ENCODE assay signal across 9 mouse cellular contexts in genomic region chr9:102551771-102552170, GRCm38 (mm10). TPM values are rescaled to one million over a fixed set of nuclear protein-coding genes. Genes with fewer than 3 reads are reported as not detected.
DNase-seq lines count a peak whose midpoint lies in the region; TF ChIP-seq lines count a peak whose summit lies in the region.
"Had no signal": no experiment of that assay in that cellular context is flagged by ENCODE, and none has a peak within 500 bp of the region (broad histone marks: within the 10 kb centered on the region; RNA-seq: fewer than 3 reads in every experiment).

No protein-coding gene starts in this region.

- TF ChIP-seq POLR2A in CH12.LX (IDR thresholded peaks at IDR 0.05; ENCODE audit: low read depth, low read length) = no peak

- no peak for TF ChIP-seq RAD21 in CH12.LX (IDR thresholded peaks at IDR 0.05; ENCODE audit: low read depth, low read length)

- in situ Hi-C loops in CH12.LX (cut with MboI; ENCODE audit: low pct_ligation_motif_present, low pct_unique_long_range_greater_than_20kb, low sequenced_read_pairs) = no loop called here

- no peaks in the 10 kb centered on the region for H3K36me3 ChIP-seq in CH12.LX (replicated peaks in 1 of 2; ENCODE audit: control insufficient read depth in 1 of 2, insufficient read depth in 1 of 2, low read length in 1 of 2)
- H3K36me3 ChIP-seq: heart, embryonic 15.5 days had no signal

- peaks cover 0 to 3% of the 10 kb centered on the region in 2 experiments; a peak in 1 of 4 replicates for H3K4me1 ChIP-seq in CH12.LX (ENCODE audit: control insufficient read depth in 1 of 2, insufficient read depth in 2 of 2)

- no peaks in the 10 kb centered on the region for H3K79me2 ChIP-seq in CH12.LX (replicated peaks; ENCODE audit: control insufficient read depth, extremely low read depth, insufficient read depth, poor library complexity, severe bottlenecking)

- H3K4me3 ChIP-seq in CH12.LX (replicated peaks in 1 of 3; ENCODE audit: low read depth in 2 of 3, low read length in 2 of 3, poor library complexity in 1 of 3) = no peak overlapping the region
- H3K4me3 ChIP-seq: heart, embryonic 15.5 days had no signal

- dilution Hi-C loops in CH12.LX (cut with MboI; ENCODE audit: extremely low pct_ligation_motif_present, extremely low pct_unique_long_range_greater_than_20kb, low sequenced_read_pairs) = no loop called here

- TF ChIP-seq EP300 in CH12.LX (IDR thresholded peaks at IDR 0.05; ENCODE audit: low read length) = no peak

- no peak overlapping the region for H3K27ac ChIP-seq in CH12.LX (ENCODE audit: insufficient read depth, low read depth)
- H3K27ac ChIP-seq: heart, embryonic 15.5 days had no signal

- H3K4me2 ChIP-seq in CH12.LX (ENCODE audit: insufficient read depth, low read depth, poor library complexity, severe bottlenecking) = no peak overlapping the region
- H3K4me2 ChIP-seq: heart, embryonic 15.5 days had no signal

- peaks cover 31% of the 10 kb centered on the region for H3K27me3 ChIP-seq in CH12.LX (replicated peaks)

- intact Hi-C loops in heart, postnatal 14 days (cut with DNase I) = no loop called here

- no peak for TF ChIP-seq CTCF in CH12.LX (conservative IDR thresholded peaks at IDR 0.05 in 1 of 2, IDR thresholded peaks at IDR 0.05 in 1 of 2; ENCODE audit: low read depth in 2 of 2, low read length in 2 of 2)

- peaks cover 2% of the 10 kb centered on the region for H3K9me3 ChIP-seq in CH12.LX (replicated peaks; ENCODE audit: low read length)
- H3K9me3 ChIP-seq: heart, embryonic 15.5 days had no signal

- H3K9ac ChIP-seq in CH12.LX (ENCODE audit: insufficient read depth, low read depth) = no peak overlapping the region
- H3K9ac ChIP-seq: heart, embryonic 15.5 days had no signal

- peak; percentile 17 for DNase-seq in heart, postnatal 4 days
- DNase-seq in heart, postnatal 14 days = no peak
- DNase-seq in CH12.LX (ENCODE audit: extremely low read depth) = peak; percentile 24
- DNase-seq in embryo, embryonic 10.5 days (ENCODE audit: low spot score) = peak; percentile 25
- peak; percentile 26 to 50 for DNase-seq in kidney, postnatal 25 days
- DNase-seq in T-cell, adult 2 months (ENCODE audit: low spot score) = no peak
- no peak for DNase-seq in frontal cortex, postnatal 25 days (ENCODE audit: low spot score in 2 of 2)

TF ChIP-seq in CH12.LX, 34 proteins besides CTCF, POLR2A, EP300 and RAD21:
- TF ChIP-seq ZKSCAN1 (IDR thresholded peaks at IDR 0.05; ENCODE audit: borderline replicate concordance, low read depth, low read length) (no peak), BHLHE40 (IDR thresholded peaks at IDR 0.05; ENCODE audit: low read depth, low read length) (no peak), USF2 (conservative IDR thresholded peaks at IDR 0.05; ENCODE audit: low read depth, low read length) (no peak), NRF1 (IDR thresholded peaks at IDR 0.05; ENCODE audit: low read depth, low read length) (no peak), KAT2A (IDR thresholded peaks at IDR 0.05; ENCODE audit: insufficient replicate concordance, low read length) (no peak), ETS1 (conservative IDR thresholded peaks at IDR 0.05; ENCODE audit: low read depth, low read length) (no peak), ELF1 (IDR thresholded peaks at IDR 0.05; ENCODE audit: low read depth, low read length) (no peak), MAX (IDR thresholded peaks at IDR 0.05; ENCODE audit: low read length) (no peak), MAZ (IDR thresholded peaks at IDR 0.05; ENCODE audit: low read depth, low read length) (no peak), PAX5 (IDR thresholded peaks at IDR 0.05; ENCODE audit: low read length) (no peak), JUND (conservative IDR thresholded peaks at IDR 0.05; ENCODE audit: low read depth, low read length) (no peak), MYC (IDR thresholded peaks at IDR 0.05; ENCODE audit: low read depth, low read length) (no peak), E2F4 (IDR thresholded peaks at IDR 0.05; ENCODE audit: insufficient replicate concordance, low read depth, low read length) (no peak), TCF12 (IDR thresholded peaks at IDR 0.05; ENCODE audit: low read depth, low read length) (no peak), HCFC1 (IDR thresholded peaks at IDR 0.05; ENCODE audit: low read depth, low read length) (no peak), NELFE (IDR thresholded peaks at IDR 0.05; ENCODE audit: low read depth, low read length) (no peak), MAFK (IDR thresholded peaks at IDR 0.05; ENCODE audit: insufficient replicate concordance, low read length) (no peak), IRF4 (IDR thresholded peaks at IDR 0.05; ENCODE audit: low read depth, low read length) (no peak), GABPA (IDR thresholded peaks at IDR 0.05; ENCODE audit: insufficient replicate concordance, low read depth, low read length) (no peak), TBP (conservative IDR thresholded peaks at IDR 0.05; ENCODE audit: low read depth, low read length) (no peak)

RNA-seq across cellular contexts. Expression of gene Ky, which starts 46.2 kb away (rescaled TPM):
- 10 to 100 TPM in 1 of 2 experiments, 1 to 10 TPM in 1; 9.3 to 10.4 TPM for total RNA-seq in heart, postnatal 4 days (2021)
- 10 to 100 TPM; 29.2 to 32.2 TPM for total RNA-seq in heart, postnatal 14 days (2021)
- total RNA-seq in CH12.LX (2012; rRNA removed) (not detected in 2 replicates), CH12.LX (2014; rRNA removed) (not detected in 2 replicates)
- not detected in 2 replicates for polyA plus RNA-seq in CH12.LX (2012; ENCODE audit: insufficient read length, low read depth)
- polyA plus RNA-seq: liver, adult 2 months had no signal

Comparison
In these comparisons a context has a peak if more than half of its experiments do, and no peak if none do; other contexts are left out.
1. DNase-seq: peak in heart, postnatal 4 days (single experiment), CH12.LX (single experiment), embryo, embryonic 10.5 days (single experiment) and kidney, postnatal 25 days (2 of 2); none in heart, postnatal 14 days (0 of 2), T-cell, adult 2 months (single experiment) and frontal cortex, postnatal 25 days (0 of 2).
2. RNA of gene Ky, which starts 46.2 kb away (total RNA-seq): 29.2 to 32.2 TPM in heart, postnatal 14 days and 9.3 to 10.4 TPM in heart, postnatal 4 days; not detected in CH12.LX; every median in the first group is over 10 times any median in the second.